Mouse (Mus musculus): ENCODE data around the gene Elf5. TPM values are rescaled to one million over a fixed set of nuclear protein-coding genes. Genes with fewer than 3 reads are reported as not detected.

Gene Elf5
- polyA plus RNA-seq, 1 experiment from 2014 or later, result not detected

GRCm38 (mm10) chr2:103461210-103461609 is 49.7 kb downstream of the Elf5 start:
- H3K27ac ChIP-seq (replicated peaks), result peak overlapping the region; percentile 53
- H3K27me3 ChIP-seq, result no peaks in the 10 kb centered on the region
- H3K4me2 ChIP-seq, result no peak overlapping the region
- no peak for ATAC-seq (ENCODE audit: low FRiP score, low read depth)
- WGBS, result 78% methylated on average over 8 of the region's 8 CpGs
- no peak overlapping the region for H3K9ac ChIP-seq
- H3K9me3 ChIP-seq, result no peaks in the 10 kb centered on the region
- H3K36me3 ChIP-seq, result peaks cover 45% of the 10 kb centered on the region
- H3K4me3 ChIP-seq, result no peak overlapping the region
- H3K4me1 ChIP-seq (replicated peaks), result no peaks in the 10 kb centered on the region

- no peaks in the 10 kb centered on the region for H3K9me3 ChIP-seq
- H3K36me3 ChIP-seq, result peaks cover 44% of the 10 kb centered on the region
- H3K4me2 ChIP-seq, result no peak overlapping the region
- no peaks in the 10 kb centered on the region for H3K27me3 ChIP-seq
- no peaks in the 10 kb centered on the region for H3K4me1 ChIP-seq (replicated peaks)
- no peak overlapping the region for H3K4me3 ChIP-seq
- H3K27ac ChIP-seq (replicated peaks), result 0 out of 2 replicates have a peak overlapping the region, but pooled peaks have one; percentile 14
- no peak overlapping the region for H3K9ac ChIP-seq
- 52% methylated on average over 9 of the region's 9 CpGs for WGBS
- no peak for ATAC-seq (ENCODE audit: low FRiP score, low read depth)
Observed at GRCm38 (mm10) chr2:103461743-103462142, 50.3 kb downstream of the Elf5 start.

- no peak overlapping the region for H3K9ac ChIP-seq
Observed at GRCm38 (mm10) chr2:103462746-103463145, 51.3 kb downstream of the Elf5 start.

GRCm38 (mm10) chr2:103464524-103464923 is 53.0 kb downstream of the Elf5 start:
- H3K9me3 ChIP-seq, result no peaks in the 10 kb centered on the region
- H3K27ac ChIP-seq (replicated peaks), result no peak overlapping the region
- H3K27me3 ChIP-seq, result no peaks in the 10 kb centered on the region
- no peak for ATAC-seq (ENCODE audit: low FRiP score, low read depth)
- H3K9ac ChIP-seq, result no peak overlapping the region
- no peaks in the 10 kb centered on the region for H3K4me1 ChIP-seq (replicated peaks)
- no peak overlapping the region for H3K4me3 ChIP-seq
- WGBS, result 93% methylated on average over 8 of the region's 8 CpGs
- no peak overlapping the region for H3K4me2 ChIP-seq
- H3K36me3 ChIP-seq, result peaks cover 35% of the 10 kb centered on the region

More at GRCm38 (mm10) chr2:103462746-103463145, 51.3 kb downstream of the Elf5 start:
- no peaks in the 10 kb centered on the region for H3K9me3 ChIP-seq
- H3K36me3 ChIP-seq, result peaks cover 44% of the 10 kb centered on the region
- no peak overlapping the region for H3K4me3 ChIP-seq
- no peak overlapping the region for H3K4me2 ChIP-seq
- 96% methylated on average over 5 of the region's 5 CpGs for WGBS
- H3K4me1 ChIP-seq (replicated peaks), result no peaks in the 10 kb centered on the region
- no peaks in the 10 kb centered on the region for H3K27me3 ChIP-seq
- H3K27ac ChIP-seq (replicated peaks), result no peak overlapping the region
- ATAC-seq (ENCODE audit: low FRiP score, low read depth), result no peak

GRCm38 (mm10) chr2:103465429-103465828 is 53.9 kb downstream of the Elf5 start:
- H3K9me3 ChIP-seq, result no peaks in the 10 kb centered on the region
- H3K4me2 ChIP-seq, result no peak overlapping the region
- no peak overlapping the region for H3K27ac ChIP-seq (replicated peaks)
- no peak overlapping the region for H3K9ac ChIP-seq
- H3K27me3 ChIP-seq, result no peaks in the 10 kb centered on the region
- whole genome bisulfite sequencing, result 97% methylated on average over 11 of the region's 11 CpGs
- H3K4me1 ChIP-seq (replicated peaks), result no peaks in the 10 kb centered on the region
- no peak overlapping the region for H3K4me3 ChIP-seq
- no peak for ATAC-seq (ENCODE audit: low FRiP score, low read depth)
- peaks cover 35% of the 10 kb centered on the region for H3K36me3 ChIP-seq

- Histone ChIP-seq H3K27me3 (no peaks in the 10 kb centered on the region), H3K4me1 (replicated peaks) (no peaks in the 10 kb centered on the region), H3K36me3 (peaks cover 38% of the 10 kb centered on the region), H3K4me3 (no peak overlapping the region), H3K27ac (replicated peaks) (no peak overlapping the region), H3K4me2 (no peak overlapping the region), H3K9ac (no peak overlapping the region), H3K9me3 (no peaks in the 10 kb centered on the region)
- 87% methylated on average over 3 of the region's 3 CpGs for WGBS
- no peak for ATAC-seq (ENCODE audit: low FRiP score, low read depth)
Observed at GRCm38 (mm10) chr2:103466272-103466671, 54.8 kb downstream of the Elf5 start.

- 88% methylated on average over 10 of the region's 10 CpGs for WGBS
- Histone ChIP-seq H3K36me3 (peaks cover 42% of the 10 kb centered on the region), H3K9ac (no peak overlapping the region), H3K4me1 (replicated peaks) (no peaks in the 10 kb centered on the region), H3K4me3 (no peak overlapping the region), H3K27me3 (no peaks in the 10 kb centered on the region), H3K4me2 (no peak overlapping the region), H3K9me3 (no peaks in the 10 kb centered on the region), H3K27ac (replicated peaks) (no peak overlapping the region)
- ATAC-seq (ENCODE audit: low FRiP score, low read depth), result no peak
Observed at GRCm38 (mm10) chr2:103466984-103467588, 55.6 kb downstream of the Elf5 start.

- Histone ChIP-seq H3K4me2 (no peak overlapping the region), H3K4me3 (no peak overlapping the region), H3K9me3 (no peaks in the 10 kb centered on the region), H3K9ac (no peak overlapping the region), H3K4me1 (replicated peaks) (no peaks in the 10 kb centered on the region), H3K36me3 (peaks cover 49% of the 10 kb centered on the region), H3K27ac (replicated peaks) (no peak overlapping the region), H3K27me3 (no peaks in the 10 kb centered on the region)
- WGBS, result 96% methylated on average over 3 of the region's 3 CpGs
- ATAC-seq (ENCODE audit: low FRiP score, low read depth), result no peak
Observed at GRCm38 (mm10) chr2:103473362-103473761, 61.9 kb downstream of the Elf5 start.

- H3K4me3 ChIP-seq, result no peak overlapping the region
- WGBS, result 97% methylated on average over 2 of the region's 2 CpGs
- ATAC-seq (ENCODE audit: low FRiP score, low read depth), result no peak
- H3K9me3 ChIP-seq, result no peaks in the 10 kb centered on the region
- H3K27me3 ChIP-seq, result no peaks in the 10 kb centered on the region
- H3K36me3 ChIP-seq, result peaks cover 31% of the 10 kb centered on the region
- no peaks in the 10 kb centered on the region for H3K4me1 ChIP-seq (replicated peaks)
- H3K27ac ChIP-seq (replicated peaks), result no peak overlapping the region
- H3K9ac ChIP-seq, result no peak overlapping the region
- no peak overlapping the region for H3K4me2 ChIP-seq
Observed at GRCm38 (mm10) chr2:103476180-103476579, 64.7 kb downstream of the Elf5 start.

- H3K9me3 ChIP-seq, result no peaks in the 10 kb centered on the region
- peaks cover 27% of the 10 kb centered on the region for H3K36me3 ChIP-seq
- no peaks in the 10 kb centered on the region for H3K27me3 ChIP-seq
- H3K9ac ChIP-seq, result no peak overlapping the region
- 92% methylated on average over 11 of the region's 11 CpGs for WGBS
- no peak for ATAC-seq (ENCODE audit: low FRiP score, low read depth)
- no peak overlapping the region for H3K4me3 ChIP-seq
- no peak overlapping the region for H3K27ac ChIP-seq (replicated peaks)
- H3K4me1 ChIP-seq (replicated peaks), result no peaks in the 10 kb centered on the region
- no peak overlapping the region for H3K4me2 ChIP-seq
Observed at GRCm38 (mm10) chr2:103476657-103477056, 65.2 kb downstream of the Elf5 start.

GRCm38 (mm10) chr2:103477456-103477855 is 66.0 kb downstream of the Elf5 start:
- peaks cover 26% of the 10 kb centered on the region for H3K36me3 ChIP-seq
- H3K4me1 ChIP-seq (replicated peaks), result no peaks in the 10 kb centered on the region
- H3K4me3 ChIP-seq, result no peak overlapping the region
- H3K27ac ChIP-seq (replicated peaks), result no peak overlapping the region
- no peak overlapping the region for H3K4me2 ChIP-seq
- H3K27me3 ChIP-seq, result no peaks in the 10 kb centered on the region
- WGBS, result 84% methylated on average over 4 of the region's 4 CpGs
- ATAC-seq (ENCODE audit: low FRiP score, low read depth), result no peak
- H3K9me3 ChIP-seq, result no peaks in the 10 kb centered on the region
- no peak overlapping the region for H3K9ac ChIP-seq

GRCm38 (mm10) chr2:103478326-103478725 is 66.8 kb downstream of the Elf5 start:
- no peak overlapping the region for H3K4me2 ChIP-seq
- peaks cover 19% of the 10 kb centered on the region for H3K36me3 ChIP-seq
- over 99% methylated on average over 3 of the region's 3 CpGs for WGBS
- peaks cover 8% of the 10 kb centered on the region for H3K4me1 ChIP-seq (replicated peaks)
- ATAC-seq (ENCODE audit: low FRiP score, low read depth), result no peak
- H3K9ac ChIP-seq, result no peak overlapping the region
- H3K27ac ChIP-seq (replicated peaks), result no peak overlapping the region
- H3K9me3 ChIP-seq, result no peaks in the 10 kb centered on the region
- no peaks in the 10 kb centered on the region for H3K27me3 ChIP-seq
- H3K4me3 ChIP-seq, result no peak overlapping the region

- no peak for ATAC-seq (ENCODE audit: low FRiP score, low read depth)
- peaks cover 7% of the 10 kb centered on the region for H3K36me3 ChIP-seq
Observed at GRCm38 (mm10) chr2:103480240-103480639, 68.8 kb downstream of the Elf5 start.

More at GRCm38 (mm10) chr2:103480240-103480639, 68.8 kb downstream of the Elf5 start:
- Histone ChIP-seq H3K9me3 (no peaks in the 10 kb centered on the region), H3K4me2 (no peak overlapping the region), H3K27me3 (no peaks in the 10 kb centered on the region), H3K27ac (replicated peaks) (no peak overlapping the region), H3K4me3 (no peak overlapping the region), H3K9ac (no peak overlapping the region), H3K4me1 (replicated peaks) (peaks cover 20% of the 10 kb centered on the region)
- 87% methylated on average over 8 of the region's 8 CpGs for WGBS
